Mouse (Mus musculus) small intestine, adult 2 months (tissue): ENCODE results near the gene Cops7a.

Experiments used
- CTCF ChIP-seq: fragments of 200-500 bp; IDR thresholded peaks from 2 replicates; pipeline ENCODE4 v1.5.1; 2012; ENCODE audit warnings: low read depth, mild to moderate bottlenecking, control low read depth, inconsistent platforms, low read length, moderate library complexity, mixed read lengths; ENCODE audit not compliant: insufficient replicate concordance, insufficient read length; ENCODE audit errors: extremely low read depth
- POLR2A ChIP-seq: fragments of 200-500 bp; IDR thresholded peaks from 2 replicates; pipeline ENCODE4 v1.6.1; 2012; ENCODE audit warnings: low read depth, mild to moderate bottlenecking, control low read depth, inconsistent platforms, low read length, moderate library complexity

DNA sequence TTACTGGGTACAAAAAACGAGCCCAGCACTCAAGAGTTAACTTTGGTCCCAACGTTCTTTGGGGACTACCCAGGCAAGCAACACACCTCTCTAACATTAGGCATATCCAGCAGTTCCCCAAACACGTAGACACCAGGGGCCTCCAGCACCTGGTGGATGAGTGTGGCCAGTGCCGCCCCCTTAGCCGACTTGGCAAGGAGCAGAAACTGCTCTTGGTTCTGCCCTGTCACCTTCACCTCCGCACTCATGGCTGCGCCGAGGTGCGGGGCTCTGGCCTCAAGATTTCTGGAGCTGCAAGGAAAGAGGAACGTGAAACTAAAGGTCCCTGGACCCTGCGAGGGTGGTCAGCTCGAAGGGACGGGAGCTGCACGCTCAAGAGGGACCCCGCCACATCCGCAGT lies 700 bp downstream of the Cops7a start:
- no peak for TF ChIP-seq POLR2A
- no peak for TF ChIP-seq CTCF
